Mouse (Mus musculus) hindbrain, embryonic 11.5 days (tissue): Measurements from ENCODE around the gene Clec16a. TPM values are rescaled to one million over a fixed set of nuclear protein-coding genes. Genes with fewer than 3 reads are reported as not detected.

Experiments
- ATAC-seq: fragments of 200-750 bp; cut with Nextera tagmentation; 2 replicates; pipeline ENCODE4 v1.8.0; 2017; ENCODE audit warnings: mild to moderate bottlenecking, moderate TSS enrichment, moderate library complexity; ENCODE audit not compliant: low FRiP score
- DNase-seq: peaks from one replicate; pipeline ENCODE4 v3.0.0-alpha.2; 2015; ENCODE audit warnings: low spot score
- H3K27ac ChIP-seq: fragments of 300-500 bp; sonication (generic); 2 replicates; pipeline ENCODE4 v1.5.1; 2014; ENCODE audit warnings: mild to moderate bottlenecking, low read depth, low read length
- H3K27me3 ChIP-seq: fragments of 300-500 bp; sonication (generic); 2 replicates; pipeline ENCODE4 v1.6.1; 2014; ENCODE audit warnings: mild to moderate bottlenecking, low read length, moderate library complexity, mixed read lengths; ENCODE audit not compliant: control insufficient read depth, insufficient read depth
- H3K36me3 ChIP-seq: fragments of 300-500 bp; sonication (generic); 2 replicates; pipeline ENCODE4 v1.6.1; 2014; ENCODE audit warnings: mild to moderate bottlenecking, low read length, moderate library complexity, mixed read lengths; ENCODE audit not compliant: control insufficient read depth, insufficient read depth
- H3K4me1 ChIP-seq: fragments of 300-500 bp; sonication (generic); replicated peaks from 2 replicates; pipeline ENCODE4 v1.6.1; 2014; ENCODE audit warnings: low read length, mixed read lengths; ENCODE audit not compliant: control insufficient read depth, insufficient read depth
- H3K4me2 ChIP-seq: fragments of 300-500 bp; sonication (generic); replicated peaks from 2 replicates; pipeline ENCODE4 v1.6.1; 2014; ENCODE audit warnings: mild to moderate bottlenecking, low read depth, low read length
- H3K4me3 ChIP-seq: fragments of 300-500 bp; sonication (generic); 2 replicates; pipeline ENCODE4 v1.5.1; 2014; ENCODE audit warnings: low read depth, low read length
- H3K9ac ChIP-seq: fragments of 300-500 bp; sonication (generic); 2 replicates; pipeline ENCODE4 v1.6.1; 2014; ENCODE audit warnings: low read depth, low read length
- H3K9me3 ChIP-seq: fragments of 300-500 bp; sonication (generic); 2 replicates; pipeline ENCODE4 v1.6.1; 2016; ENCODE audit warnings: low read length; ENCODE audit not compliant: control insufficient read depth
- WGBS: fragments of 180-500 bp; shearing (Covaris S2); extraction: QIAGEN DNeasy Blood & Tissue Kit; methylation state at CpG from one replicate; pipeline ENCODE4 v1.1.7; 2014; 5-methylcytosine and 5-hydroxymethylcytosine counted together
- polyA plus RNA-seq: library from polyadenylated mRNA; unstranded; fragments of >200 nt; fragmentation: Nextera tagmentation; extraction: Ambion mirVana; gene quantifications from 2 replicates; pipeline ENCODE4 v1.2.1, GENCODE M21; 2014

Clec16a gene
- polyA plus RNA-seq, 1 experiment from 2014 or later = 55.7 TPM

DNA sequence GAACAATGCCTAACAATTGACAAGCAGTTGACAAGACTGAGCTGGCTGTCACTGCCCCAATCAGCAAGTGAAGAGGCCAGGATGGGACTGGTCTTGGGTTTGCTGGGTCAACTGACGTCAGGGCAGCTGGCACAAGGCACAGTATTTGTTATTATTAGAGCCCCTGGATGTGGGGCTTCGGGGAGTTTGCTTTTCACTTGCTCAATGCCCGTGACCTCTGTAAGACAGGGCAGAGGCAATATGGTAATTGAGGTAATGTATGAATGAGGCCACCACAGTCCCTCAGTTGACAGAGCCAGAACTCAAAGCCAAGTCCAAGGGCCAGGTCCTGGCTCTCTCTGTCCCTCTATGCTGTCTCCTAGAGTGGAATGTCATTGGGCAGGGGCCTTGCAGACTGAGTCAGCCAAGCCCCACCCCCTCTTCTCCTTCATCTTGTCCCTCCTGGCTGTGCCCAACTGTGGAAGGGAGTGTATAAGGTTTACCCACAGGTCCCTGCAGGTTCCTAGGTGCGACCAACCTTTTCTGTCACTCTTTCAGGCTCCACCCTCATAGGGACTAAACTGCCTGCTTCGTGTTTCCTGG is 232.5 kb downstream of the Clec16a start:
- WGBS = 64% methylated on average over 5 of the region's 5 CpGs
- DNase-seq (no peak), ATAC-seq (no peak)
- H3K9ac ChIP-seq = no peak overlapping the region
- H3K9me3 ChIP-seq = no peaks in the 10 kb centered on the region
- no peak overlapping the region for H3K4me3 ChIP-seq
- H3K36me3 ChIP-seq = no peaks in the 10 kb centered on the region
- no peaks in the 10 kb centered on the region; the same call in 1 of the 2 replicates for H3K4me1 ChIP-seq
- no peaks in the 10 kb centered on the region; the same call in 1 of the 2 replicates for H3K27me3 ChIP-seq
- no peak overlapping the region for H3K4me2 ChIP-seq
- no peak overlapping the region for H3K27ac ChIP-seq

DNA sequence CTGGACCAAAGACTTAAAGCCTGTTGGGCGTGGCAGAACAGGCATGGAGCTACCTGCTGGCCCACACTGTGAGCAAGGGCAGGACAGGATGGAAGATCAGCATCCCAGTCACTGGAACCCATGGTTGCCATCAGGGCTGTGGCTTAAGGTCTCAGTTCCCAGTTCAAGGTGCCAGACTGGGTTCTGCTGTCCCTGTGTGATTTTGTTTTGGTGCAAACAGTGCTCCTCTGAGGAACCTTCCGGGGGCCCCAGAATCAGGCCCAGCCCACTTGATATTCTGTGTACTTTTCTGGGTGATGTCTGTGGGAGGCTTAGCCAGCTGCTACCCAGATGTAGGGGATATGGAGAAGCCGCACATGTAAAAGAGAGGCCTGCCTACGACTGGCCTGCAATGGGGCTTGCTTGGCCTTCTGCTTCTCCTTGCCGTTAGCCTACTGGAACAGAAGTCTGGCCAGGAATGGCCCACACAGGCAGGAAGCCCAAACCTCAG is 235.5 kb downstream of the Clec16a start:
- H3K27me3 ChIP-seq = peaks cover 15% of the 10 kb centered on the region
- no peak overlapping the region for H3K9ac ChIP-seq
- 79% methylated on average over 5 of the region's 5 CpGs for WGBS
- DNase-seq (no peak), ATAC-seq (no peak)
- no peak overlapping the region for H3K27ac ChIP-seq
- H3K9me3 ChIP-seq = no peaks in the 10 kb centered on the region
- no peaks in the 10 kb centered on the region for H3K36me3 ChIP-seq
- H3K4me1 ChIP-seq = no peaks in the 10 kb centered on the region; the same call in 1 of the 2 replicates
- H3K4me3 ChIP-seq = no peak overlapping the region
- no peak overlapping the region for H3K4me2 ChIP-seq

DNA sequence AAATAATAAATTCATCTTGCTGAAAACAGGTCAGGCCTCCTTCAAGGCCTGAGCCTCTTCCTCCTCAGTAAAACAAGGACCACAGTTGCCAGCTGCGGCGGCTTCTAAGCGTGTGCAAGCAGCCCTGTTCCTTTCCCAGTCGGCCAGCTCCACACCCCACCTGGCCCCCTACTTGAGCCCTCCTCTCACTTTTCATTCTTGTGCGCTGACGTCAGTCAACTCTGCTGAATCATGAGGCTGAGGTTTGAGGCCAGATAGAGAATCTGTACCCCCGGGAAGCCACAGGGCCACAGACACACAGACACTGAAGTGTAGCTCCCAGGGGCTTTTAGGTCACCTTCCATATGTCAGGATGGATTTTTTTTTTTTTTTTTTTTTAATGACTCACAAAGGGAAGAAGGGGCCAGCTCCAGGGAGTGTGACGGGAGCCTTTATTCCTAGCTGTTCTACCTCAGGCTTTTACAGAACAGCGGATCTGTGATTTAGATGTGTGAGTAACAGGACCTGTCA is 236.8 kb downstream of the Clec16a start:
- Histone ChIP-seq H3K4me3 (no peak overlapping the region), H3K27ac (no peak overlapping the region), H3K4me1 (no peaks in the 10 kb centered on the region; the same call in 1 of the 2 replicates), H3K9ac (no peak overlapping the region), H3K9me3 (no peaks in the 10 kb centered on the region), H3K36me3 (no peaks in the 10 kb centered on the region), H3K27me3 (peaks cover 15% of the 10 kb centered on the region), H3K4me2 (no peak overlapping the region)
- WGBS = 32% methylated on average over 9 of the region's 9 CpGs
- ATAC-seq (no peak), DNase-seq (no peak)

DNA sequence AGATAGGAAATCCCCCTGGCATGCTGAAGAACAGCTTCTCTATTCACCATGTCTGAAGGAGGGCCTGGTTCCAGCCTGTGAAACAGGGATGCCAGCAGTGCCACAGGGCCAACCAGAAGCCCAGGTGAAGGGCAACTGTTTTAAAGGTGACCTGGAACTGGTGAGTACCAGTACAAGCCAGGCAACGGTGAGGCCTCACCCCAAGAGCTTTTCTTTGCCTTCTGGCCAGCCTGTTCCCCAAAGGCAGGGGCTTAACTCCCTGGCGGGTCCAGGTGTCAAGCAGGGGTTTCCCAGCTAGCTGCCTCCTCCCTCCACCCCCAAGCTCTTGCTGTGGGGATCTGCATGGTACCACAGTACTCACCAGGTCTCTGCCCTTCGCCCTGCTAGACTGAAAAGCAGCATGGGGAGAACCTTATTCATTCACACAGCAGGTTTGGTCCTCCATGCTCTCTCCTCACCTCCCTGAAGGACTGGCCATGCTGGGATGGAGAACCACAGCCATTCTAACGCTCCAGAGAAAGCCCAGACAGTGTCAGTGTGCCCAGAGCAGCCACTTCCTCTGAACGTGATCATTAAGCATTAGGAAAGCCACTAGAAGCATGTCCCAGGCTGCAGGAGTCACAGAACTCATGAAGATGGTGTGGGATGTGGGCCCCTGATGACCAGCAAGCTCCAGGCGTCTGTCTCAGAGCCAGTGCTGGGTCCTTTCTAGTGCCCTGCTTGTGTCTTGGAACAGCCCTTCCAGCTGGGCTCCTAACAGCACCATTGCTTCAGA is 237.4 kb downstream of the Clec16a start:
- no peak overlapping the region for H3K4me2 ChIP-seq
- H3K4me1 ChIP-seq = no peaks in the 10 kb centered on the region; the same call in 1 of the 2 replicates
- WGBS = 41% methylated on average over 6 of the region's 6 CpGs
- DNase-seq = no peak
- ATAC-seq = no peak
- H3K27me3 ChIP-seq = peaks cover 15% of the 10 kb centered on the region
- no peak overlapping the region for H3K4me3 ChIP-seq
- H3K9me3 ChIP-seq = no peaks in the 10 kb centered on the region
- no peak overlapping the region for H3K9ac ChIP-seq
- no peak overlapping the region for H3K27ac ChIP-seq
- H3K36me3 ChIP-seq = no peaks in the 10 kb centered on the region

DNA sequence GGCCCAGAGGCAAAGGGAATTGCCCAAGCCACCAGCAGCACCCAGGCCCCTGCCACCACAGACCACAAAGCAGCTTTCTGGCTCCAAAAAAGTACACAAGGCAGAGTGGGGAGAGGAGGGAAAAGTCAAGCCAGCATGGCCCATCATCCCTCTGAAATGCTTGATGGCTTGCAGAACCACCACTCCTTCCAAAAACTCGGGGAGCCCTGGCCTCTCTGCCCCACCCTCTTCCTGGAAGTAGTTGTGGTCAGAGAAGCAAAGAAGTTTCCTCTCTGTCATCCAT is 238.0 kb downstream of the Clec16a start:
- WGBS = 57% methylated on average over 1 of the region's 1 CpGs
- Histone ChIP-seq H3K36me3 (no peaks in the 10 kb centered on the region), H3K27ac (no peak overlapping the region), H3K4me3 (no peak overlapping the region), H3K9me3 (no peaks in the 10 kb centered on the region), H3K4me2 (no peak overlapping the region), H3K4me1 (no peaks in the 10 kb centered on the region; the same call in 1 of the 2 replicates), H3K27me3 (peaks cover 15% of the 10 kb centered on the region), H3K9ac (no peak overlapping the region)
- ATAC-seq = no peak
- DNase-seq = no peak

DNA sequence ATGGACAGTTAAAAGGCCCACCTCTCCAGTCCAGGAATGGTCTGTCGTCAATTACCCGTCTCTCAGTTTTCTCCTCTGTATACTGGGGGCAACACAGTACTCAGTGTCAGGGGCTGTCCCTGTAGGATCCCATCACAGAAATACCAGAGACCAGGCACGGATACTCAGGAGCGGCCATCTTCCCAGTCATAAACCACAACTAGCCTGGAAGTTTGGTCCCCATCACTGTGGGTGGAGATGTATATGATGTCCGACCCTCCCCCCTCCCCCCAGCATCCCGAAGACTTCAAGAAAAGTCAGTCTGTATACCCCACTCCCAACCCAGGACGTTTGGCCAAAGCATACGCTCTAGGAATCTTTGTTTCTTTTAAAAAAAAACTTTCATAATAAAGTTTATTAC is 238.3 kb downstream of the Clec16a start:
- DNase-seq = no peak
- WGBS = 71% methylated on average over 8 of the region's 8 CpGs
- no peak overlapping the region for H3K4me3 ChIP-seq
- H3K4me1 ChIP-seq = no peaks in the 10 kb centered on the region; the same call in 1 of the 2 replicates
- no peaks in the 10 kb centered on the region for H3K36me3 ChIP-seq
- H3K27me3 ChIP-seq = peaks cover 15% of the 10 kb centered on the region
- ATAC-seq = no peak
- H3K9ac ChIP-seq = no peak overlapping the region
- H3K4me2 ChIP-seq = no peak overlapping the region
- no peak overlapping the region for H3K27ac ChIP-seq
- H3K9me3 ChIP-seq = no peaks in the 10 kb centered on the region

DNA sequence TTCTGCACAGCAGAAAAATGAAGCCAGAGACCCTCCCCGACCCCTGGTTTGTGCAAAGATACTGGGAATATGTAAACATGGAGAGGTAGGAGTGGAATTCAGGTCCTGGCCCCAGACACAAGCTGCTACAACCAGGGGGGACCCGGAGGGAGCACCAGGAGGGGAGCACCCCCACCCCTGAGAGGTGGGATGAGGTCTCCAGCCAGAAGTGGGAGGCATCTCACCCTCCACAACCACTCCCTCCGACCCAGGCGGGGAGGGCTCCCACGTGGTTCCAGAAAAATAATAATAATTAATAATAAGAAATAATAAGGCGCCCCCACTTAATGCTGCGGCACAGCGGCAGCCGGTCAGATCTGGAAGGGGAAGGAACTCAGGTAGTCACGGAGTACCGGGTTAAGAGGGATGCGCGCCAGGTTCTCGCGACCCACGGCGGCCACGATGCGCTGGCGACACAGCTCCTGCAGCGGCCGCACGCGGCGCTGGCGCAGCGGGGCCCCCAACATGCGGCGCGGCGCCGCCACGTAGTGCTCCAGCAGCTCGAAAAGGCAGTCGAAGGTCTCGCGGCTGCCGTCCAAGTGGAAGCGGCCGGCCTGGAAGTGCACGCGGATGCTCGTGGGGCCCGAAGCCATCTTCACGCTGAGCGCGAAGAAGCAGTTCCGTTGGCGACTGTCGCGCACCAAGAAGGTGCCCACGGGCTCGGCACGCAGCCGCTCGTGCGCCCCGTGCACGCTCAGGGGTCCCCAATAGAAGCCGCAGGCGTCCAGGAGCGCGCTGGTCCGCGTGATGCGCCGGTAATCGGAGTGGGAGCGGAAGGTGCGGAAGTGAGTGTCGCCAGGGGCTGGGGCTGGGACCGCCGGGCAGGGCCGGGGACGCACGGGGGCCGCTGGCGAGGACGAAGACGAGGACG is 239.0 kb downstream of the Clec16a start:
- Histone ChIP-seq H3K27me3 (peaks cover 15% of the 10 kb centered on the region), H3K9ac (peak overlapping the region; percentile 53), H3K4me1 (no peaks in the 10 kb centered on the region; the same call in 1 of the 2 replicates), H3K4me3 (peak overlapping the region; percentile 60), H3K9me3 (no peaks in the 10 kb centered on the region), H3K4me2 (peak overlapping the region; percentile 71), H3K36me3 (no peaks in the 10 kb centered on the region), H3K27ac (no peak overlapping the region)
- 3% methylated on average over 63 of the region's 81 CpGs for WGBS
- ATAC-seq = no peak
- DNase-seq = peak; percentile 56

DNA sequence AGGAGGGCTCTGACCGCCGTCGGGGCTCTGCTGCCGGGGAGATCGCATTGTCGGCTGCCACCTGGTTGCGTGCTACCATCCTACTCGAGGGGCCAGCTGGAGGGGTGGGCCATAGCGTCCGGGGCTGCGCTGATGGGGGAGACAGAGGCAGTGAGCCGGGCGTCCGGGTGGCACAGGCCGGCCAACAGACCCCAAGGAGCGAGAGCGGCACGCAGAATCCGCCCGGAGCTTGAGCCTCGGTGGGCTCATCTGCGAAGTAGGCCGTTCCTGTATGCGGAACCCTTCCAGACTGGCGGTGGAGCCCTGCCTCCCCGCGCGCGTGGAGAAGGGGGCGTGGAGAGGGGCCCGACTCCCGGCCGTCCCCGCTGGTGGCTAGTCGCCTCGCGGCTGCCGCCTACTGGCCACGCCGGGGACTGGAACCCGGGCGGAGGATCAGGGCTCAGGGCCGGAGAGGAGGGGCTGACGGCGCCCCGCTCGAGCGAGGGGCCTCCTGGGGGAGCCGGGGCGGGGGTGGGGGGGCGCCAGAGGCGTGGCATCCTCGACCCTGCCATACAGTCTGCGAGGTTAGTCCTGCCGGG is 239.7 kb downstream of the Clec16a start:
- WGBS = under 1% methylated on average over 44 of the region's 55 CpGs

More for the DNA sequence above, 239.7 kb downstream of the Clec16a start:
- peak overlapping the region; percentile 71 for H3K4me2 ChIP-seq
- peak; percentile 96 for DNase-seq
- peak overlapping the region; percentile 53 for H3K9ac ChIP-seq
- no peaks in the 10 kb centered on the region; the same call in 1 of the 2 replicates for H3K4me1 ChIP-seq
- ATAC-seq = peak; percentile 78
- H3K36me3 ChIP-seq = no peaks in the 10 kb centered on the region
- no peaks in the 10 kb centered on the region for H3K9me3 ChIP-seq
- peaks cover 15% of the 10 kb centered on the region for H3K27me3 ChIP-seq
- peak overlapping the region; percentile 60 for H3K4me3 ChIP-seq
- peak overlapping the region; percentile 76 for H3K27ac ChIP-seq
